Mouse (Mus musculus) right cerebral cortex, postnatal 4 days (tissue): ENCODE data around the gene Tex2.
A peak's percentile ranks its signal among the peaks of the same experiment; 100 is the strongest.
"Not testable (repeated sequence)": the region's sequence is repeated elsewhere in the genome, so short reads cannot be mapped to it uniquely, and the experiment has no call there.

Experiments used
- DNase-seq: peaks from one replicate; pipeline ENCODE4 v3.0.0-alpha.2; 2022

Gene Tex2

DNA sequence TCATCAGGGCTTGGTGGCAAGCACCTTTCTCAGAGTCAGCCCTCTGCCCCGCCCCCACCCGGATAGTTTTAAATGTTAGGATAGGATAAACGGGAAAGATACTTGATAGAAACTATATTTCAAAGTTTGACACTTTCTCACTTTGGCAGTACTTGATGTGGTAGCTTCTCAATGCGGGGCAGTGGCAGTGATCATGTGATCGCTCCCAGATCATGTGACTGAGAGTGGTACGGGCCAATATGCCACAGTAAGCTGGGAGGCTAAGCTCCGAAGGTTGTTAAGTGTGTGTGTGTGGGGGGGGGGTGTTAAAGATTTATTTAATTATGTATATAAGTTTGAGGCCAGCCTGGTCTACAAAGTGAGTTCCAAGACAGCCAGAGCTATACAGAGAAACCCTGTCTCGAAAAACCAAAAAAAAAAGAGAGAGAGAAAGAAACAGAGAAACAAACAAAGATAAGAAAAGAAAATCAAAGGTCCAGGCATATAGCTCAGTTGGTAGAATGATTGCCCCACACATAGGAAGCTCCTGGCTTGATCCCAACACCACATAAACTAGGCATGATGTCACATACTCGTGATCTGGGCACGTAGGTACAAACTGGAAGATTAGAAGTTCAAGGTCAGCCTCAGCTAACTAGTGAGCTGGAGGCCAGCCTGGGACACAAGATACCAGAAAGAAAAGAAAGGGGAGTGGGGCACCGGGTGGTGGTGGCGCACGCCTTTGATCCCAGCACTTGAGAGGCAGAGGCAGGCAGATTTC lies 4.8 kb upstream of the Tex2 start:
- DNase-seq, result no peak

DNA sequence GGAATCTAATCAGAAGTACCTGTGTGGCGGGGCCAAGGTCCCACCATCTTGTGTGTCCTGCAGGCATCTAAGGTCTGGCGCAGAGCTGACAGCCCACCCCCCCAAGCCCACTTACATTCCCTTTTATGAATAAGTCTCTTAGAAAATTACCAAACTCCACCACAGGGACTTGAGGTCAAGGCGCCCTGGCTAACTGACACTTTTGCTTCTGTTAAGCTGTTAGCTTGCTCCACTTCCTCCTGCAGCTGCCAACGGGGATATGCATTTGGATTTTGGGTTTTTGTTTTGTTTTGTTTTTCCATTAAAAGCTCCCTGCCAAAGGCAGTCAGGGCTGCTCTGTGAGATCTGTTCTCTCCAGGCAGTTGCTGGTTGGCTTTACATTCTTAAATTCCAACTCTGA lies 2.3 kb upstream of the Tex2 start:
- no peak for DNase-seq

DNA sequence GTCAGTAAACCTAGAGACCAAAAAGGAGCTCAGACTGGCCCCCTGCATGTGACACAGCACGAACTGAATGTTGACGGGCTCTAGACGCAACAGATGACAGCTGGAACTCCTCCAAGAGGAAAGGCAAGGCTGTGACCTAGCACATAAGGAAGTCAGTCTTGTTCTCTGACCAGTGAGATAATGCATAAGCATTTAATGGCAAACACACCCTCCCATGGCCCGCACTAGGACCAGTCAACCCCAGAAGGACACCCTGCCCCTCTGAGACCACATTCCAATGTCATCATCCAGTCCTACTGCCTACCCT lies 1.1 kb upstream of the Tex2 start:
- no peak for DNase-seq

DNA sequence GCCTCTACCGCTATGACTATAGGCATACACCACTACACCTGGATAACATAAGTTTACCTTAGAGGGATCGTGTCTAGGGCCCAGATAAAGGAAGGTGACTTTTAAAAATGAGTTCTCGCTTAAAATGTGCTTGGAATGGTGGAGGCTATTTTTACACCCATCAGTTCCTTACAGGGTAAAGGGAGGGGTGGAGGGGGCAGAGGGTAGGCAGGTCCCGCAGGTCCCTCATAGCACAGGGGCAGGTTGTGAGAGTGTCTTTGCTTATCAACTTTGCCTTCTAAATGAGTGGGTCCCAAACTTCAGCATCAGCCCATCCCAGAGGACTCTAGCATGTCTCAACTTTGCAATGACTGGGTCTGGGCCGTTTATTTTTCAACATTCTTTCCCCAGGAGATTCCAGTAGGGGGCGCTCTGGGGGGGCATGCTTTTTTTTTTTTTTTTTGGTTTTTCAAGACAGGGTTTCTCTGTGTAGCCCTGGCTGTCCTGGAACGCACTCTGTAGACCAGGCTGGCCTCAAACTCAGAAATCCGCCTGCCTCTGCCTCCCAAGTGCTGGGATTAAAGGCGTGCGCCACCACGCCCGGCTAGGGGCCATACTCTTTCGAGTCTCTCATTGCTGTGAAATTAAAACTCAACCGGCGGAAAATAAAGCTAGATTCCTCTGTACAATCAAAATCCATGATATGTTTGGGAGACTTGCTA lies 565 bp upstream of the Tex2 start:
- DNase-seq, result peak; percentile 20

DNA sequence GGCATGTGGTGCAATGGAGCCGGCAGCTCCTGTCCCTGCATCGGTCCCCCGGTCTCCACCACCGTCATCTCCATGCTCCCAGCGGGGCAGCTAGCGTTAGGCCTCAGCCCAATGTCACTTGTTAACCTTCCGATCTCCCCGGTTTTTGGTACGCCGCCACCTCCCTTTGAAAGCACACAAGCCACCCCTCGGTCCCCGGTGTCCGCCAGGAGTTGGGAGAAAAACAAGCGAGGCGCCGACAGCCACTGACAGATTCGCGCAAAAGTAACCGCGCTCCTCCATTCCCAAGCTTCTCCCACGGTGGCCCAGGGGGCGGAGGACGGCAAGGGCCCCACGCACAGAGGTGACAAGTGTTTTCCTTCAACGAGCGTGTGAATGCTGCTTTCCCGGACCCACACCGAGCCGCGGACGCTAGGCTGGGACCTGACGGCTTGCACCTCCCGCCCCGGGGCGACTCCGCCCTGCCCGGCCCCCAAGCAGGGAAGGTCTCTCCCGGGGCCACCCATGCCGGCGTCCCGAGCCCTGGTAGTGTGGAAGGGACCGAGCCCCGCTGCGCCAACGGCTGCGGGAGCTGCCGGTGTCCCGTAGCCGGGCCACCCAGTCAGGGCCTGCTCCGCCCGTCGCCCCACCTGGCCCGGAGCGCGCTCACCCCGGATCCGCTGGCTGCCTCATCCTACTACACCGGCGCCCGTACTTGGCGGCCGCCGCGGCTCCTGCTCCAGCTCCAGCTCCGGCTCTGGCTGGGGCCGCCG lies 838 bp downstream of the Tex2 start:
- peak; percentile 38 for DNase-seq

DNA sequence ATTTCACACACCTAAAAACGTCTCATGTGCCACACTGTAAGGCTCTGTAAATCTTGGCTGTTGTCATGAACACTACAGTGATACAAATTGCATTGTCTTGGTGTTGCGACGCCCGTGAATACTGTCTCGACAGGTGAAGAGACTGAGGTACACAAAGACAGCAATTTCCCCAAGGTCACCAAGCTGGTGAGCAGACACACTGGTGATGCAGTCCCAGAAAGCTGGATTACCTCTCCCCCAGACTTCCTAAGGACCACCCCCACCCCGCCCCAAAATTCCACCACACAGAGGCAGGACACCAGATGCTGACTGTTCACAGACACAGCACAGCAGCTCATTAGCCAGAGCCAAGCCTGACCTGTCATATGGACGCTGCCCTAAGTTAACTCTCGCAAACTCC lies 3.5 kb downstream of the Tex2 start:
- no peak for DNase-seq

DNA sequence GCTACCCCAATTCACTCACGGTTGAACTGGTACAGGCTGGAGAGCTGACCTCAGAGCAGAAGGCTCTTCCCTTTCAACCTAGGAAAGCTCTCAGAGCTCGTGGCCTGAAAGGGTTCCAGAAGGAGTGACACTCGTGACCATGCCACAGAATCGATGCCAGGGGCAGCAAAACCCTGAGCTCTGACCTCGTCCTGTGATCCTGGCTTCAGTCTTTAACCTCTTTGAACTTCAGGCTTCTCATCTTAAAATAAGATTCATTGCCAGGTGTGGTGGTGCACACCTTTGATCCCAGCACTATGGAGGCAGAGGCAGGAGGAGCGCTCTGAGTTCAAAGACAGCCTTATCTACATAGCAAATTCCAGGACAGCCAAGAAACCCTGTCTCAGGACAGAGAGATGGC lies 5.9 kb downstream of the Tex2 start:
- no peak for DNase-seq

DNA sequence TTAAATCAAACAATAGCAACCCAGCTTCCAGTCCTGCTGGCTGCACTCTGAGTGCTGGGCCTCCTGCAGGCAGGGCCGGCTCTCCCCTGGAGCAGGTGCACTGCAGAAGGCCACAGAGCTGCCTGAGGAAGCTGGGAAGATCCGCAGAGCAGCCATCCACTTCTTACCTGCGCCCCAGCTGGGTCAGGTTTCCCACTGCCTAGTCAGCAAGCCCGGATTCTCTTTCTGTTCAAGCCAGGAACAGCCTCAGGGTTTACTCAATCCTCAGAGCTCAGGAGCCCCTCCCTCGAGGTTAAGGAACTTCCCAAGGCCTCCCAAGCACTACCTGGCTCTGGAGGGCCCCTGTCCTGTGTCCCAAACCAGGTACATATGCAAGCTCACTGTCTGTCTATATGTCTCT lies 7.2 kb downstream of the Tex2 start:
- DNase-seq, result no peak

DNA sequence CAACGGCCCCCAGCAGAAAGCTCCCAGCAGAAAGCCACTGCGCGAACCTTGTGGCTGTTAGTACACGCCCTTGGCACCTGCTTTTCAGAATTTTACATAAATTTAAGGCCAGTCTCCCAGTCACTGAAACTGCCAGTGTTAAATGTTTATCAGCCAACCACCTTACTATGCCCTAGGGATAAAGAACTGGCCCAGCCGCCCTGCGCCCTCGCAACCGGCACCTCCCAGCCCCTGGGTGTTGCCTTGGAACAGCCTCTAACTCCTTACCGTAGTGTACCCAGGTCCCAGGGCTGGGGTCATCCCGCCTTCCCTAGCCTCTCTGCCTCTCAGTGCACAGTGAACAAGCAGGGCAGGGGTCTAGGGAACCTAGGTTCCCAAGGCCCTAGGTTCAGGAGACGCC lies 10.0 kb downstream of the Tex2 start:
- DNase-seq, result no peak

DNA sequence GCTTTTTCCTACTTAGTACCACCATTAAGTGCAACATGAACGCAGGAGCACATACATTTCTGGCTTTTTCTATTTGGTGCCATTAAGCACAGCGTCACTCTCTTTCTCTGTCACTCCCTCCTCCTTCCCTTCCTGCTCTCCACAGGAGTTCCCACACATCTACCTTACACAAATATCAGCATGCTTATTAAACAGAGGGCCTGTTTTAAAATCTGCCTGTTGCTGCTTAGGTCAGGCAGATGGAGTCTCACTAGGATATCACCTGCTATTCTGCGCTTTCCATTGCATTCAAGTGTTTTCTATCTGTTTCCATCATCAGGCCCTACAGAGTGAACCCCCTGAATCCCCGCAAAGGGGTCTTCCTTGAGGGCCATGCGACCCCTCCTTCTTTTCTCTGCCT lies 13.1 kb downstream of the Tex2 start:
- no peak for DNase-seq

DNA sequence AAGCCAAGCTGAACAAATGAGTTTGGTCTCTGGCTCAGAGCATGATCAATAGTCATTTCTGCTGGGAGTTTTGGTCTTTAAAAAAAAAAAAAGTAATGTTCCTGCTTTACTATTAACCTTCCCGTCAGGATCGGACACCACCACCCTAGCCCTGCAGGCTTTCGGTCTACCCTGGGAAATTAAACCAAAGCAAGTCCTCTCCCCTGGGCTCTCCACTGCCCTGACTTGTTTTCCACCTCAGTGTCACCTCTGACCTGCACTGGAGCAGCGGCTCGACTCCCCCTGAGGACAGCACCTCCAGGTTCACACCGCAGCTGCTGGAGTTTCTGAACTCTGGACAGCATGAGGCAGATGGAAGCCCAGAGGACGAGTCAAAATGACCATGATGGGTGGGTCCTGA lies 13.9 kb downstream of the Tex2 start:
- no peak for DNase-seq

DNA sequence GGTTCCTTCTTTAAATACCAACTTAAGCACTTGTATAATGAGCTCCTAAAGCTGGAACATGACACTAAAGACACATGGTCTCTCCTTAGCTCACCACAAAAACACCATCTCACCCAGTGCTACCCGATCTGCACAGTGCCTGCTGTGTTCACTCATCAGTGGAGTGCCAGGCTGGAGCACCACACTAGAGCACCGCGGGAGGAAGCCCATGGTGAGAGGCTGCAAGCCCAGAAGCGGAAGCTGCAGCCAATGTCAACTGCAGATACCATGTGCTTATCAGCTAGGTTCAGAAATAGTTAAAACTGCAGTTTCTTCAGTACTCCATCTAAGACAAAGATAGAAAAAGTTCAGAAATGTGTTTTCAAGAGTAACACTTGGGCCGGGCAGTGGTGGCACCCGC lies 14.9 kb downstream of the Tex2 start:
- DNase-seq, result no peak

DNA sequence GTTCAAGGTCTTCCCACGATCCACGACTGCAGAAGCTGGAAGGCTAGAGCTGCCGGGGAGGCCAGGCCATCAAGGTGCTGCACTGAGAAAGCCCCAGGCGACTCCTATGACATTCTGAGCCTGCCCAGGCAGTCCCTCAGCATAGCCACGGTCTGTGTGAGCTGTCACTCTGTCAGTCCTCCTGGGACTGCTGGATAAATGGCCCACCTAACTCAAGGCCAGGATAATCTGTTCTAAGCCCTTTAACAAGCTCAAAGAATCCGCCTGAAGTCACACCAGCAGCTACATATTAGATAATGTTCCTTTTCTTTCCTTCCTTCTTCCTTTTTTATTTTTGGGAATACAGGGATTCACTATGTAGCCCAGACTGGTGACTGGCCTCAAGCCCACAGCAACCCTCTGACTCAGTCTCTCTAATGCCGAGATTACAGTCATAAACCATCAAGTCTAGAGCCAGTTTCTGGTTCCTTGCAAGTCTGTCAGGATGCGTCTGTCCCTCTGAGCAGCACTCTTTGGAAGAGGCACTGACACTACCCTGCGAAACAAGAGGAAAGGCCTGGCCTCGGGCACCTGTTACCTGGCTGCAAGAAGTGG lies 15.4 kb downstream of the Tex2 start:
- DNase-seq, result no peak

DNA sequence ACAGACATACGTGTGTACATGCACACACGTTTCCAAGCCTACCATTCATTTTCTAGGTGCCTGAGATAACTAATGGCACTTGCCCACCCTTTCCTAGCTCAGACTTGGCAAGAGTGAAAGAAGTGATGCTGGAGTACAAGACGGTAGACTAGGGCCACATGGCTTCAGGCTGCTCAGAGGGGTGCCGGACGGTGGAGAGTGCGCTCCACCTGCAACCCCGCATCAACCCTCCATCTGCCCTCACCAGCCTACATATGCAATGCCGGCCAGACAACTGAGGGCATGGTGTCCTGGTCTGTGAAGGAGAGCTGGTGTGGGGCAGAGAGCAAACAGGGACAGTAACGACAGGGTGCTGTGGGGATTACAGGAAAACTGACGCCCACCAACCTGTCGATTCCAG lies 22.0 kb downstream of the Tex2 start:
- no peak for DNase-seq

DNA sequence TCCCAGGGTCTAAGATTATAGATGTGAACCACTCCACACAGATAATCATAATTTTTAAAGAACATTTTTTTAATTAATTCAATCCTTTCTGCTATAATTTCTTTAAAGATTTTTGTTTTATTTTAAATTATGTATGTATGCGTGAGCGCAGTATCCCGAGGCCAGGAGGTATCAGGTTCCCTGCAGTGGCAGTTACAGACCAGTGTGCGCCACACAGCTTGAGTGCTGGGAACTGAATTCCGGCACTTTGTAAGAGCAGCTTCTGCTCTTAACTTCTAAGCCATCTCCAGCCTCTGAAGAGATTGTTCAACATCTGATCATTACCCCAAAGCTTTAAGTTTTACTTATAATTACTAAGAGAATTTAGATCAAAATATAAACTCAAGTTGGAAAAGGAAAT lies 23.1 kb downstream of the Tex2 start:
- no peak for DNase-seq

DNA sequence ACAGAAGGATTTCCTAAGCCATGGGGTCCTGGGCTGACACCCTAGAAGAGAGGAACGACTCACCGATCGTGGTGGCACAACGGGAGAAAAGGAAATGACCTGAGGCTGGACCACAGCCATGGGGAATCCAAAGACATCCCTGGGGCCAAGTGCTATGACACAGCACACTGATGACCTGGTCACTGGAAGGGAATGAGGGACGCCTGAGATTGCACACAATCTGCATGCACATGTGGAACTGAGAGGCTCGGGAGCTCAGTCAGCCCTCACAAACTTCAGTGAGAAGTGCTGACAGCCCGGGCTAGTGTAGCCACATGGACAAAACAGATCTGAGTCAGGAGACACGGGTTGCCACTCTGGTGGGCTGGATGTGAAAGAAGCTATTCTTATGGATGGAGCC lies 24.4 kb downstream of the Tex2 start:
- no peak for DNase-seq

DNA sequence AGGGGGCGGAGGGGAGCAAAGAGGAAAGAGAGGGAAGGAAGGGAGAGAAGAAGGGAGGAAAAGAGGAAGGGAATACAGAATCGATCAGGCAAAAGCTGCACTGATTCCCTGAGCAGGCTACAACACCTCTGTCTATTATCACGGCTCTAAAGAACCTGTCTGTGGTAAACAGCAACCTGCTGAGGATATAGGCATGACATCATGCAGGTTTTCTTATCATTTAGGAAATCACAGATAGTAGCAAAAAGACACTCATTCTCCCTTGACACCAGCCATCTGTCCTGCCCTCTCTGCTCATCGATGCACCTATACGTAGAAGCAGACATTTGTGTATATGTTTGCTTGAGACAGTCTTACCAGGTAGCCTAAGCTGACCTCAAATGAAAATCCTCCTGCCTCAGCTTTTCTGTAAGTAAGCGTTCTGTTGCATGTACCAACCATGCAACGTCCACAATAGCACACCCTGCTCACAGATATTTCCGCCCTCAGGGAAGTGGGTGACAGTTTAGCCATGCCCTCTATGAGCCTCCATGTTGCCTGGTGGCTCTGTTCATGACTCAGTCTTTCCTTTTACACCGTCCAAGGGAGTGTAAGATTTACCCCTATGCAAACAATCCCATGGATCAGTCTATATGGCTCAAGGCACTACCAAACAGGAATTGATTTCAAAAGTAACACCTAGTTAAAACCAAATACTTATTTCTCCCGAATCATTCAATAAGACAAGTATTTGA lies 25.3 kb downstream of the Tex2 start:
- DNase-seq, result no peak

DNA sequence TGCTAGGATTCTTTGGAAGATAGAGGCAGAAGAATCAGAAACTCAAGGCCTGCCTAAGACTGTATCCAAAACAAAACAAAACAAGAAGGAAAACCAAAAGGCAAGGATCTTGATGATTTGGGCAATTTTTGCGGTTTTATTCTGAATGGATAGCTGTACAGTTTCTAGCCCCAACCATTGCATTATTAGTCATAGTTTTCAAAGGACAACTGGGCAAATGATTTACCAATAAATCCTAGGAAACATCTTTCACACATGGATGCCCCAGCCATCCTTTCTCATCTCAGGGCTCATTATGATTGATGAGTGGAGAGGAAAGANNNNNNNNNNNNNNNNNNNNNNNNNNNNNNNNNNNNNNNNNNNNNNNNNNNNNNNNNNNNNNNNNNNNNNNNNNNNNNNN lies 29.4 kb downstream of the Tex2 start:
- DNase-seq, result no peak

DNA sequence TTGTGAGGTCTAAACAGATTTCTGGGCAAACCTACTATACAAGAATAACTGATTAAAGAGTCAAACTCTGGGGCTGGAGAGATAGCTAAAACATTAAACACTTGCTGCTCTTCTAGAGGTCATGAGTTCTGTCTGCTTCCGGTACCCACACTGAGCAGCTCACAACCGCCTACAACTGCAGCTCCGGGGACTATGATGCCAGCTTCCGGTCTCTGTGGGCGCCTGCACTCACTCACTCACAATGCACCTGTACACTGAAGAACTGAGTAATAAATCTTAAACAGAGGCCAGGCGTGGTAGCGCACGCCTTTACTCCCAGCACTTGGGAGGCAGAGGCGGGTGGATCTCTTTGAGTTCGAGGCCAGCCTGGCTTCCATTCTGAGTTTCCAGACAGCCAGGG lies 31.9 kb downstream of the Tex2 start:
- no peak for DNase-seq

DNA sequence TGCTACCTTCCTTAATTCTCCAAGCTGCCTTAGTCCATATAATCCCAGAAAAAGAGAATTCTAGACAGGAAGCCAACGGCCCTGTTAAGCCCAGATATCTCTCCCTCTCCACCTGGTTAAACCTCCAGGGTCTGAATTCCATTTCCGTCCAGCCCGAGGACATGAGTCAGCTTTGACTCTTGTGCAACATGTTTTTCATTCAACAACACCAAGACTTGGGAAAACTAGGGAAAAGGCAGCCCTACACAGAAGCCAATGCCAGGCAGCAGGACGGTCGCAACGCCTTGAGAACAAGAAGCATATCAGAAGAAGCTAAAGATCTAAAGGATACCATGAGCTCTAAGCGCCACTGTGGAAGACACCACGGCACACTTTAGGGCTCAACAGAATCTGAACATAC lies 32.8 kb downstream of the Tex2 start:
- no peak for DNase-seq

DNA sequence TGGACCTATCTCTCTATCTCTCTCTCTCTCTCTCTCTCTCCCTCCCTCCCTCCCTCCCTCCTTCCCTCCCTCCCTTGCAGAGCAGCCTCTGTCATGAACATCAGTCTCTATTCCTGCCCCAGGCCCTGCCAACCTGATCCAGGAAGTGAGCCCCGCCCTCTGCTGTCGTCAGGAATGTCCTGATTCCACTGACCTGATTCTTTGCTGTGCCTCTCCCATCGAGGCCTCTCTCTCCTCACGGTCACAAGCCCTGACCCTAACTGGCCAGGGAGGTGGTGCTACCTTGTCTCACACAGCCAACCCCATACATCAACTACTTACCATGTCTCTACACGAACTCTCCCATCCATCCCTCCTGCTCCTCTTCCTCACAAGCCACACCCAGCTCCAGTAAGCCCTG lies 33.3 kb downstream of the Tex2 start:
- DNase-seq, result no peak

DNA sequence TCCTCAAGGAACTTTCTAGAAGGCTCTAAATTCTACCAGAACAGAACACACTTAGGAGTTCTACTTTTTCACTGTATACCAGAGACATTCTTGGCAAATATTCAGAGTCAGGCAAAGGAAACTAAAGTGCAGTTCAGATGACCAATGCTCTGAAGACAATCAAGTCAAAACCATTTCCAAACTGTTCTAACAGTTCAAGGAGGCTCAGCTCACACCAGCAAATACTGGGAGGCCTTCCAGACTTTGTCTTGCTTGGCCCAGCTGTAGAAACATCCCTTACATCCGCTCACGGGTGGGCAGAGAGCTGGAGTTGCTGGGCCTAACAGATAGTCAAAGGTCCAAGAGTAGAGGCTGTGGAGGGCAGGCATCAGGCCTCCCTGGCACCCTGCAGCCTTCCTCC lies 34.1 kb downstream of the Tex2 start:
- no peak for DNase-seq

DNA sequence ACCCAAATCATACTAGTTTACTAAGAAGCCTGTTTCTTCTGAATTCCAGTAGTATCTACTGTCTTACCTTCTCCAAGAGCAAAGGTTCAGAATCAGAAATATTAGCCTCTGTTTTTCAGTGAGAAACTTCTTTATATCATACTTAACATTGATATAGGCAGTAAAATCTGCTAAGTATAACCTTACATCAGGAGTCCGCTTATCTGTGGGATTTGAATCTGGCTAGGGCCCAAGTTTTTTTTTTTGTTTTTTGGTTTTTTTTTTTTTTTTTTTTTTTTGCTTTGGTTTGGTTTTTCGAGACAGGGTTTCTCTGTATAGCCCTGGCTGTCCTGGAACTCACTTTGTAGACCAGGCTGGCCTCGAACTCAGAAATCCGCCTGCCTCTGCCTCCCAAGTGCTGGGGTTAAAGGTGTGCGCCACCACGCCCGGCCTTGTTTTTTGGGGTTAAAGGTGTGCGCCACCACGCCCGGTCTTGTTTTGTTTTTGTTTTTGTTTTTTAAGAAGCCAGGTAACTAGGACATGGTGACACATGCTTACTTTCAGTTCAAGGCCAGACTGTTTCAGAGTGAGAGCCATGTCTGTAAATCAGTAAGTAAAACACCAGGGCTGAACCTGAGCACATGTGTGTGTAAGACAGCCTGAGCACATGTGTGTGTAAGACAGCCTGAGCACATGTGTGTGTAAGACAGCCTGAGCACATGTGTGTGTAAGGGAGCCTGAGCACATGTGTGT lies 35.4 kb downstream of the Tex2 start:
- not testable (repeated sequence) for DNase-seq
